In the genomic region with DNA sequence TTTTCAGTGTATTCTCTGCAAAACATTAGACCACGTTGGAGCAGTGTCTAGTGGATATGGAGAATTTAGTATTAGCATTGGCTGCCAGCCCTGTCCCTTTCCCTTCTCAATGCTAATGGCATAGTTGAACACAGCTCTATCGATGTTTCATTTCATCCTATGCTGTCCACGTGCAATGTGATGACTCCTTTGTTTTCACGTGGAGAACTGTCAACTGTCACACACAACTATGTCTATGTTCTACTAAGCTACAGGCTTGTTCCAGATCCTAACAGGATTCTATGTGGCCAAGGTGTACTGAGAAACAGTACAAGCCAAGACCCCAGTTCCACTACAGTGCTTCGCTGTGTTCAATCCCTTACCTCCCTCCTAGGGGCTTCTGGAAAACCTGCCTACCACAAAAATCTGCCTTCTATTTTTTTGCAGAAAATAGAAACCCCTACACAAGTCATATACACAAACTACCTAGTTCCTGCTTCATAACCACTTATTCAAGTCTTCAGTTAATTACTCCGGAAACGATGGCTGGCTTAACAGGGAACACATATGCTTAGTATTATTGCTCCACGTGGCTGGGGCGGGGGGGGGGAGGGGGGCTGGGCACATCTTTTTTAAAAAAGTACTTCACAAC, we compare ENCODE assay signal across 8 mouse cellular contexts. TPM values are rescaled to one million over a fixed set of nuclear protein-coding genes. Genes with fewer than 3 reads are reported as not detected.
DNase-seq lines count a peak whose midpoint lies in the region; ATAC-seq lines count a peak whose summit lies in the region.

No protein-coding gene starts in this region.

- H3K27me3 ChIP-seq in embryonic facial prominence, embryonic 15.5 days = no peaks in the 10 kb centered on the region
- H3K27me3 ChIP-seq in limb, embryonic 13.5 days = no peaks in the 10 kb centered on the region
- no peaks in the 10 kb centered on the region for H3K27me3 ChIP-seq in stomach, embryonic 14.5 days (ENCODE audit: control insufficient read depth, insufficient read depth, low read length)

- H3K9me3 ChIP-seq in embryonic facial prominence, embryonic 15.5 days (replicated peaks) = no peaks in the 10 kb centered on the region
- H3K9me3 ChIP-seq in limb, embryonic 13.5 days = no peaks in the 10 kb centered on the region
- no peaks in the 10 kb centered on the region for H3K9me3 ChIP-seq in stomach, embryonic 14.5 days (ENCODE audit: control insufficient read depth, low read depth, low read length)

- peak overlapping the region; percentile 91 for H3K4me3 ChIP-seq in embryonic facial prominence, embryonic 15.5 days (replicated peaks)
- peak overlapping the region; percentile 85 for H3K4me3 ChIP-seq in limb, embryonic 13.5 days
- H3K4me3 ChIP-seq in stomach, embryonic 14.5 days (ENCODE audit: low read depth, low read length) = peak overlapping the region; percentile 58

- no peak overlapping the region for H3K27ac ChIP-seq in embryonic facial prominence, embryonic 15.5 days (replicated peaks)
- H3K27ac ChIP-seq in limb, embryonic 13.5 days = no peak overlapping the region; the same call in 1 of the 2 replicates
- no peak overlapping the region for H3K27ac ChIP-seq in stomach, embryonic 14.5 days (ENCODE audit: low read length)

- peak; percentile 21 for DNase-seq in retina, embryonic 14.5 days (ENCODE audit: low spot score)
- DNase-seq in retina, postnatal 1 day = no peak
- no peak for DNase-seq in thymus, postnatal 4 days
- no peak for DNase-seq in layer of hippocampus, postnatal 10 days (ENCODE audit: low spot score in 2 of 2)

- no peaks in the 10 kb centered on the region for H3K36me3 ChIP-seq in embryonic facial prominence, embryonic 15.5 days
- no peaks in the 10 kb centered on the region for H3K36me3 ChIP-seq in limb, embryonic 13.5 days
- H3K36me3 ChIP-seq in stomach, embryonic 14.5 days (ENCODE audit: control insufficient read depth, insufficient read depth, low read length) = no peaks in the 10 kb centered on the region

- no peak for ATAC-seq in embryonic facial prominence, embryonic 15.5 days (ENCODE audit: insufficient number of reproducible peaks, low FRiP score, low TSS enrichment, low read depth)
- ATAC-seq in limb, embryonic 13.5 days (ENCODE audit: low FRiP score, low read depth) = no peak
- no peak for ATAC-seq in stomach, embryonic 14.5 days (ENCODE audit: insufficient number of reproducible peaks, insufficient read depth, low FRiP score, low read depth)
- ATAC-seq in megakaryocyte-erythroid progenitor cell, adult 5-6 weeks (replicated peaks; ENCODE audit: low FRiP score, low TSS enrichment, poor library complexity, severe bottlenecking) = no peak

- H3K4me1 ChIP-seq in embryonic facial prominence, embryonic 15.5 days = peaks cover 31% of the 10 kb centered on the region
- peaks cover 39% of the 10 kb centered on the region for H3K4me1 ChIP-seq in limb, embryonic 13.5 days
- peaks cover 30% of the 10 kb centered on the region for H3K4me1 ChIP-seq in stomach, embryonic 14.5 days (ENCODE audit: control insufficient read depth, insufficient read depth, low read length)

- peak overlapping the region; percentile 99 for H3K9ac ChIP-seq in embryonic facial prominence, embryonic 15.5 days
- H3K9ac ChIP-seq in limb, embryonic 13.5 days = peak overlapping the region; percentile 99
- peak overlapping the region; percentile 99; the same call in 1 of the 2 replicates for H3K9ac ChIP-seq in stomach, embryonic 14.5 days (replicated peaks; ENCODE audit: low read depth, low read length)

- peak overlapping the region; percentile 68 for H3K4me2 ChIP-seq in embryonic facial prominence, embryonic 15.5 days (replicated peaks)
- H3K4me2 ChIP-seq in limb, embryonic 13.5 days (replicated peaks) = peak overlapping the region; percentile 81
- H3K4me2 ChIP-seq in stomach, embryonic 14.5 days (replicated peaks; ENCODE audit: low read depth, low read length) = peak overlapping the region; percentile 57

- 7% methylated on average over 9 of the region's 9 CpGs for WGBS in embryonic facial prominence, embryonic 15.5 days
- WGBS in limb, embryonic 13.5 days = 16% methylated on average over 8 of the region's 9 CpGs
- WGBS in stomach, embryonic 14.5 days = 15% methylated on average over 9 of the region's 9 CpGs

RNA-seq across cellular contexts. Expression of gene Arglu1, which starts 1.4 kb away (rescaled TPM):
- polyA plus RNA-seq in embryonic facial prominence, embryonic 15.5 days (2015; fragmentation: Nextera tagmentation; extraction: Ambion mirVana) = 140 and 144 TPM in 2 replicates
- polyA plus RNA-seq in limb, embryonic 13.5 days (2015; fragmentation: Nextera tagmentation; extraction: Ambion mirVana) = 188 and 200 TPM in 2 replicates
- polyA plus RNA-seq in stomach, embryonic 14.5 days (2014; fragmentation: Nextera tagmentation; extraction: Ambion mirVana) = 151 and 156 TPM in 2 replicates
- total RNA-seq in layer of hippocampus, postnatal 10 days (2021) = 100 to 1,000 TPM; 118 to 122 TPM
- total RNA-seq in megakaryocyte-erythroid progenitor cell, adult 5-6 weeks (2014; fragmentation: Nextera tagmentation) = 98.0 and 112 TPM in 2 replicates
- total RNA-seq in megakaryocyte-erythroid progenitor cell, adult 5-6 weeks (2017) = 90.1 and 128 TPM in 2 replicates

RNA-seq across cellular contexts. Expression of gene Efnb2, which starts 27.9 kb away (rescaled TPM):
- 27.1 and 30.6 TPM in 2 replicates for polyA plus RNA-seq in embryonic facial prominence, embryonic 15.5 days (2015; fragmentation: Nextera tagmentation; extraction: Ambion mirVana)
- 32.6 and 33.3 TPM in 2 replicates for polyA plus RNA-seq in limb, embryonic 13.5 days (2015; fragmentation: Nextera tagmentation; extraction: Ambion mirVana)
- polyA plus RNA-seq in stomach, embryonic 14.5 days (2014; fragmentation: Nextera tagmentation; extraction: Ambion mirVana) = 28.6 and 30.4 TPM in 2 replicates
- 10 to 100 TPM; 40.8 to 48.9 TPM for total RNA-seq in layer of hippocampus, postnatal 10 days (2021)
- 0.42 TPM in 1 of 2 replicates, not detected in the other for total RNA-seq in megakaryocyte-erythroid progenitor cell, adult 5-6 weeks (2014; fragmentation: Nextera tagmentation)
- total RNA-seq in megakaryocyte-erythroid progenitor cell, adult 5-6 weeks (2017) = 0.09 TPM in 1 of 2 replicates, not detected in the other
